Mouse (Mus musculus) right cerebral cortex, adult 2 months (tissue): ENCODE results near the gene Myh15.

Source experiments
- DNase-seq, 2 experiments: peaks; one replicate each; pipeline ENCODE4 v3.0.0; 2021 to 2022; ENCODE audit warnings: low spot score in 2 of 2

Gene Myh15

DNA sequence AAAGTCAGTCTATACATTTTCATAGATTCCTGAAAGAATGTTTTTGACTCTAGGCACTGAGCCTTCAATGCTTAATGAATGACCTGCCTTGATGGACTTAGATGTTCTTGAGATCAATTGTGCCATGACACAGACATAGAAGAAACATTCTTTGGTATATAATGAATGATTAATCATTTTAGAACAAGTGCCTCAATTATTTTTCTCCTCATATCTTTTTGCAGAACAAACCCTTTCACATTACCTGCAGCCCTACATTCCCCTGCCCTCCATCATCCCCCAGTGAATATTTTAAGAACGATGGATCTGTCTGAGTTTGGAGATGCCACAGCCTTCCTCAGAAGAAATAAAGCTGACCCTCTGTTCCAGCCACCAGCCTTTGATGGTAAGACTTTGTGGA lies at the start of gene Myh15:
TSS of gene Myh15 (plus strand) at position 301 of the 400 bp plus-strand sequence.
- no peak for DNase-seq

DNA sequence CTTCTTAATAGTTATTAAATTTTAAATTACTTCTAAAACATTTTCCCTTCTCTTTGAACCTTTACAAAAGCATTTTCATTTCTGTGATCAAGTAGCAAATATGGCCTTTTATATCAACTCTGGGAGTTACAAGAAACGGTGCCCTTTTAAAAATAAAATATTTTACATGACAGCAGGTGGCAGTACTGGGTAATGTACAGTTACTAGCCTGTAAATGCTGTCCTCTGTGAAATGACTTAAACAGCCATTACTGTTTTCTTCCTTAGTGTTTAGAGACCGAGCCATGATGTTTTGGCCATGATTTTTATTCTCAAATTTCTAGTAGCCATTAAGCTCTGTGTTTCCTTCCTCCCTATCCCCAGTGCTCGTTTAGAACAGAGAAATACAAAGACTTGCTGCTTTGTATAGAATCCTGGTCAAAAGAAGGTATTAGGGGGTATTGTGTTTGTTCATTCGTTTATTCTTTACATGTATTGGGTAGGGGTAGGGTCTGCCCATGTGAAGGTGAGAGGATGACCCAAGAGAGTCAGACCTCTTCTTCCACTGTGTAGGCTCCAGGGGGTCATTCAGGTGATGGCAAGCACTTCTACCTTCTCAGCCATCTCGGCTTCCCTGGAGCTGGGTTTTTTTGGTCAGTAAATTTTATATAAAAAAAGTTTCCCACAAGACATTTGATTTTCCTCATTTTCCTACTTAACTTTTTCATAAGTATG lies 40.5 kb upstream of the Myh15 start:
- no peak for DNase-seq

DNA sequence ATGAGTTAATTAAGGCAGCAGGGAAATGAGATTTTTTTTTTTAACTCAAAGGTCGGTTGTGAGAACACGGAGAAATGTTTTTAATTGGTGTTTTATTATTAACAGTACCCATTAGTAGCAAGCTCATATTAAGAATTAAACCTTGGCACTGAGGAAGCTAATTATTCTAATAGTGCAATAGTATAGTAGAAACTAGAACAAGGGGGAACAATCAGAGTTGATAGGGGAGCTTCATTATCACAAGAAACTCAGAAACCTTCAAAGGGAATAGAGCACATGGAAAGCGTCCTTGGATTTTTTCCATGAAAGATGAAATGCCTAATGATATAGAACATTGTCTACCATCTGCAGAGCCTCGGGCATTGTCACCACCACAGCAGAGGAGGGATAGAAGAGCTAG lies 21.4 kb upstream of the Myh15 start:
- DNase-seq = no peak

DNA sequence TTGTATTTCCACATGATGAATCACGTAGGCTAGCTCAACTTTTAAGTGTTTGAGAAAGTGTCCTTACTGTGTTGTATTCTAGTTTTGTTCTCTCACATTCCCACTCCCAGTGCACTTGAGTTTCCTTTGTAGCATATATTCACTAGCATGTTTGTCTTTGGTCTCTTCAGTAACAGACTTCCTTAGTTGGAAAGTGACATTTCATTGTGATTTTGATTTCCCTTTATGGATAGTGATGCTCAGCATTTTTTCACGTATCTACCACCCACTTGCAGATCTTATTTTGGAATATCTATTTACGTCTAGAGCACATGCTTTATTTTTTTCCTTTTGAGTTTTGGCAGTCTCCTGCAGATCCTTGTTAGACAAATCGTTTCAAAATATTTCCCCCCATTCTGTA lies 19.5 kb upstream of the Myh15 start:
- no peak for DNase-seq

DNA sequence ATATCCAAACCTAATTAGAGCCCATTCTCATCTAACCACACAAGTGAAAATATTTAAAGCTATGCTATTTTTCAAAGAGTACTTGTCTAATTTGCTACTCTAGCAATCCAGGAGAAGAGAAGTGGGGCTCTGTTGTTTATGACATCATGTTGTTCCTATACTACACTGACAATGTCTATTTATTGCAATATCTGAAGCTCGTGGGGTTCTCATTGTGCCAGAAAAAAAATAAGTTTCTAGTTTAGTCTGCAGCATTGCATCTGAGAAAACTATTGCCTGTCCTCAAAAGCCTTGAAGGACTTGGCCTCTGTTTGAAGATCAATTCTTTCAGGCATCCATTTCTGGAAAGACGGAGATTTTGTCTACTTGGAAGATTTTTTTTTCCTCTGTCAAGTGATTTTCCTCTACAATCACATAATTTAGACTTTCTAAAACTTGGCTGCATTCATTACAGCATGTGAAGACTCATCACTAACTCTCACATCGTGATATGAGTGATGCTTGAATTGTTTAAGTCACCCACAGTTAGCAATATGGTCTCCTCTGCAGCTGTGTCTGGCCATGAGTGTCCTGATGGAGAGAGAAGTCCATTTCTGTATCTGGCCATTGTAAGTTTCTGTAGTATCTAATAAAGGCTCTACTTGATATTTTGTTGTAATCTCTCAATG lies 16.6 kb upstream of the Myh15 start:
- no peak for DNase-seq

DNA sequence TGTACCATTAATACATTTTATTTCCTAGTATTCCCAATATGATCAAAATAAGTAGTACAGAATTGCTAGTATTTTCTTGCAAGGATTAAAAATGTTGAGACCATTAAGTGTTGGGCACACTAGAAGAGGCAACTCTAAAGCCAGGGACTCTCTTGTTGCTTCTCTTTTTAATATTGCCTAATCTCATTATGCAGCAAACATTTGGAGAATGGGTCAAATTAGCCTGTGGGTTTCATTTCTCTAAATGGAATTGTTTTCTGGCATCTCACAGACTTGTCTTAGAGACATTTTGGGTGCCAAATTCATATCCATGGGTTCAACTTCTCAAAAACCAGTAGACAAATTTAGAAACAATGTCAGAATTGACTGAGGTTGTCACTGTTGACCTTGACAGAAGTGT lies 8.1 kb upstream of the Myh15 start:
- DNase-seq = no peak

DNA sequence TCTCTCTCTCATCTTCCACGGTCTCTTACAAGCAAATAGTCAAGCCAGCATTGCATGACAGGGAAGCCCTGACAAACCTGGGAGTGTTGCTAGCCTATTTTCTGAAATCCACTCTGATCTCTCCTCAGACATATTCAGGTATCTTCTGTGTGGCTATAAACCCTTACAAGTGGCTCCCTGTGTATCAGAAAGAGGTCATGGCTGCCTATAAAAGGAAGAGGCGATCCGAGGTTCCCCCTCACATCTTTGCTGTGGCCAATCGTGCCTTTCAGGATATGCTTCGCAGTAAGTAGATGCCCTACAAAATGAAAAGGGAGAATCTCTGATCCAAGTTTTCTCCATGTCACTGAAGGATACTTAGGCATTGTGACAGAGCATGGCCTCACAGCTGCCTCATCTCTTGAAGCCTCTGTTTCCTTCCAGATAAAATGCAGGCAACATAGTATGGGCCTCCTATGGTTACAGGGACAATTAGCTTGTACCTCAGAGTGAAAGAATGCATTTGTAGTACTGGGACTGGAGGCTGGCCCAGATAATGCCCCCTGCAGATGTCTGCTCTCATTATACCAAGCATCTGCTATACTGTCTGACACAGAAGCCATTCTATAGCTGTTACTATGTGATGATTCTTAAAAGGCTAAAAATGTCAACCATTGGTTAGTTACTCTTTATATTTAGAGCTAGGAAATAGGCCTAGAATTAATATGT lies 12.1 kb downstream of the Myh15 start:
- no peak for DNase-seq

DNA sequence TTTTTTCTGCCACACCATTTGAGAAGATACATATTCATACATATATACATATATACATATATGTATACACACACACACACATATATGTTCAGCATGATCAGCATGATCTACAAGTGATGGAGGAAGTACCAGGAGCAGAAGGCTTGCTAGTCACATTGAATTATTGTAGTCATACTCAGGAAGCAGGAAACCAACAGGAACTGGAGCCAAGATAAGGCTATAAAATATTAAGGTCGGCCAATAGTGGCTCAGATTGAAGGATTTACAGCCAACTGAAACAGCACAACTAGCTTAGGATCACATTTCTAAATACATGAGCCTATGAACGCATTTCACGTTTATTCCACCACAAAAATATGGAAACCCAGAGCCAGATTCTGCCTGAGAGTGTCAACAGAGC lies 14.0 kb downstream of the Myh15 start:
- DNase-seq = no peak

DNA sequence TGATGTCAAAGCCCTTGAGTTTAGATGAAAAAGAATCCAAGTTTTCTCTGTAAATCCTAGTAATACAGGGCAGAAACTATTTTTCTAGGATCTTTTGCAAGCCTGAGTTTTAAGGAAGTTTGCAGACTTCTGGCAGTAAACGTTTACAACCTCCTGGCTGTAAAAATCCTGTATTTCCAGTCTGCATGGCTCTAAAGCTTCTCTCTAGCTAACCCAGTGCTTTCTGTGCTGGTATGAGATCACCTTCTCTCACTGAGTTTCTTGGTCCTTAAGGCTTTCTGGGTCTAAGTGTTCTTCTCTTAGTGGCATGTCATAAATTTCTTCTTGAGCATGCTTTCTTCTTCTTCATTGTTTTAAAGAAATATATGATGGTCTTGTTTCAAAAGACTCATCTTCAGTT lies 70.7 kb downstream of the Myh15 start:
- DNase-seq = no peak

DNA sequence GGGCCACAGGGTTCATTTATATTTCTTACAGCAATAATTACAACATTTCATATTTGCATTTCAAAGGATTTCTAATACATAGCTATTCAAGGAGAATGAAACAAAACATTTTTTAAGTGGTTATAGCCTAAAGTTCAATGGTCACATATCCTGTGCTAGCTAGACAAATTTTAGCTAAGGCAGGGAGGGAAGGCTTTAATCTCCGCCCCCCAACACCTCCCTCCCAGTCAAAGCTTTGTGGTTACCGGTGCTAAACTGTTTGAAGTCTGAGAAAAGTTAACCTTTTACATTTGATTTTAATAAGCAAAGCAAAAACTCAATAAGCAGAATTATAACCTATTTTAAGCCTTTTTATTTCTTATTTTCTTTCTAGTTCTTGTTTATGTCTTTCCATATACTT lies 98.9 kb downstream of the Myh15 start:
- no peak for DNase-seq

DNA sequence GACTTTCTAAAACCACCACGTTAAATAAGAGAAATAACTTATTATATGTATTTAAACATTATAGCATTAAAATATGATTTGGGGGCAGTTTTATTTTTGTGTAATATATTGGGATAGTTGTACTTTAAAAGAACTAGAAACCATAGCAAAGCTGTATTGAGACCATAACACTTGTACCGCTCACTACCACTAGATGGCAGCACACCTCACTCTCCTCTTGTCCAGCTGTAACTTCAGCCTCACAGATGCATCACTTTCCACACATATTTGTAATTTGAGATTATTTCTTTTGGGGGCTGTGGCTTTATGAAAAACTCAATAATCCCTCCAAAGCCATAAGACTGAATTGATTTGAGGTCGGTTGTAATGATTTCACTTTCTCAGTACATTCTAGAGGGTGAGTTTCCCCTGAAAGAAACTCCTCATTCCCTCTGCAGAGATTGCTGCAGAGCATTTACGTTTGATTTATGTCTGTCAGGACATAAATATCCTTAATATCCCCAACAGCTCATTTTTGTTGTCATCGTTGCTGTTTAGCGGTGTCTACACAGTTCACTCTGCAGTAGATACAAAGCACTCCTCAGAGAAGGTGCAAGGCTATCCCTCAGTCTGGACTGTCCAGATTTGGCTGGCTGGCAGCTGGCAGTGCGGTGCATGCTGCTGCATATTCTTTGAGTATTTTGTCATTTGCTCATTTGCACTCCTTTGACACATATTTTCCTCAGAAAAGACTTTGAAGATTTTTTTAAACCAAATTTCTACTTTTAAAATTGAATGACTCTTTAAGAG lies 107.3 kb downstream of the Myh15 start:
- peak; percentile 84 to 88 for DNase-seq

DNA sequence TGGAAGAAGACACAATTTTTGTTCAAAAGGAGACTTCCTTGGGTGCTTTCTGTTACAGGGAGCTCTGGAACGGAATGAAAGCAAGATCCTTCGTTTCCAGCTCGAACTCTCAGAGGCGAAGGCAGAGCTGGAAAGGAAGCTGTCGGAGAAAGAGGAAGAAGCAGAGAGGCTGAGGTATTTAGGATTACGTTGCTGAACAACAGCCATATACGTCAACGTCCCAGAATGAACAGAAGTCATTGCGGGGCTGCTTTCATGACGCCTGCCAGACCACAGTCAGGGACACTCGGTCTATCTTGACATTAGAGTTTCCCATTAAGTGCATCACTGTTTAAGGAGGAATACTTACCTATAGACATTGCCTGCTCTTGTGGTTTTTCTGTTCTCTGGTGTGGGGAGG lies 108.4 kb downstream of the Myh15 start:
- no peak for DNase-seq

DNA sequence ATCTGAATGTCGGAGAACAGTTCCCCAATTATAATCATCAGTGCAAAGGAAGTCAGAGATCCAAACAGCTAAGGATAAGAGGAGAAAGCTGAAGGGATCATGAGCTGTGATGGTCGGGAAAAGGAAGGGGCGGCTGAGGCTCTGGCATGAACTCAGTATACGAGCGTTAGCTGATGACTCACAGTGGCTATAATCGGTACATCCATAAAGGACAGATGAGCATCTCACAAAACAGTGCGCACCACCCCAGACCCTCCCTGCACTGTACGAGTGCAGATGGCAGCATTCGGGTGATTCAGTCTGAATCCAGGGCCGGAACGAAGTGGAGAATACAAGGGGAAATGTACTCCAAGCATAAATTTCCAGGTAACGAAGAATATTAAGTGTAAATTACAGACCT lies 110.0 kb downstream of the Myh15 start:
- peak; percentile 33 to 52 for DNase-seq

DNA sequence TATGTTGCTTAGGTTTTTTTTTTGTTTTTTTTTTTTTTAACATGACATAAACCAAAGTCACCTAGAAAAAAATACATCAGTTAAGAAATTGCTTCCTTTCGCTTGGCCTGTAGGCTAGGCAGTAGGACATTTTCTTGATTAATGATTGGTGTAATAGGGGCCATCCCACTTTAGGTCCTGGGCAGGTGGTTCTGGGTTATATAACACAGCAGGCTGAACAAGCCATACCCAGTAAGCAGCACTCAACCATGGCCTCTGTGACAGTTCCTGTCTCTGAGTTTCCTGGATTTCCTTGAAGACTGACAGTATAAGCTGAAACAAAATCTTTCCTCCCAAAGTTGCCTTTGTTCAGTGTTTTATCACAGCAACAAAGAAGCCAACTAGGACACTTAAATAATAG lies 117.8 kb downstream of the Myh15 start:
- no peak for DNase-seq

DNA sequence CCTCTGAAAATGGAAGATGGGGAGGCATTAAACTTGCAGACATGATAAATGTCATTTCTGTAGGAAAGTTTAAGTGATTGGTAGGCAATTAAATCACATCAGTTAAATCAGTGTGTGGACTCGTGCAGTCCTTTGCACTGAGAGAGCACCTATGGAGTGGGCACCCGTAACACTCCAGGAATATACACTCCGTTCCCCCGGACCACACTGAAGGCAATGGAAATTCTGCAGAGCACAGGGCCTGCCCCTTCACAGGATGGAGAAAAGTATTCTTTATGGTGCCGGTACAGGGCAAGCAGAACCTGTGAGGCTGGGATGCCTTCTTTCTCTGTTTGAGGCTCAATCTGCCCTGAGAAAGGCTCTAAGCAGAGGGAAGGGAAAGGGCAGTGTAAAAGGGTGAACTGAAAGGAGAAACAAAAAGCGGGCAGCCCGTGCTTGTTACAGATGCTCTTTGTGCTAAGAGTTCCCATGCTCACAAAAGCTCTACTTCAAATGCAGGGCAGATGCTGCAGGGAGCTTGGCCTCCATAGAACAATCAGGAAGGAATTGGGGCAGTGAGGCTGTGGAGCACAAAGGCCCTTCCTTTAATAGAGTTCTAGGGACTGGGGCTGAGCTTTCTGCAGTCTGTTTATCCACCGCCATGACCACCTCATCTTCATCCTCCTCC lies 118.6 kb downstream of the Myh15 start:
- no peak for DNase-seq

DNA sequence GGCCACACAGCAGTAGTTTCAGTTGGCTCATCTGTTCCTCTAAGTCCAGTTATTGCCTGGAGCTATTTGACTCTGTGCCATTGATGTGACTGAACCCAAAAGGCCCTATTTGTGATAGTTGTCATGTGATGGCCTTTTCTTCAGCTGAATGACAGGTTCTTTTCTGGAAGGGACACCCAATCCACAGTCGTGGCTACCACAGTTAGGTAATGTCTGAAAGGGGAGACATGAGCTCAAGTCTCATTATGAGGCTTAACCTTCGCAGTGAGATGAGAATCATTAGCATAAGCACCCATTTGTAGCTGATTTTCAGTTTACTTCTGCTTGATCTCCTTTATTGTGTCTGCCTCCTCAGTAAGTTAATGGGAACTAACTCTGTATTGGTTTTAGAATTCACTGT lies 136.2 kb downstream of the Myh15 start:
- no peak for DNase-seq

DNA sequence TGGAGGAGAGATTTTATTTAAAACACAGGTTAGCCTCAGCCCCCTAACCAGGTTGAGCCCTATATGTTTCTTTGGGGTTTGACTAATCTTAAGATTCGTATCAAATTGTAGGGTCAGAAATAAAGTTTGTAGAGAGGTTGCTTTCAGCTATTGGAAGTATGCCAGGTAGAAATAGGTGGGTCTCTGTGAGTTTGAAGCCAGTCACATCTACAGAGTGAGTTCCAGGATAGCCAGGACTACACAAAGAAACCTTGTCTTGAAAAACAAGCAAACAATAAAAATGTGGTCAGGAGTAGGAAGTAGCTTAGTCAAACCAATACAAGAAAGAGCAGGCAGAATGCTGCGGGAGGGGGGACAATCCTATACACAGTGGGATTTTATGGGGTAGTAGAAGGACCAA lies 136.7 kb downstream of the Myh15 start:
- no peak for DNase-seq

DNA sequence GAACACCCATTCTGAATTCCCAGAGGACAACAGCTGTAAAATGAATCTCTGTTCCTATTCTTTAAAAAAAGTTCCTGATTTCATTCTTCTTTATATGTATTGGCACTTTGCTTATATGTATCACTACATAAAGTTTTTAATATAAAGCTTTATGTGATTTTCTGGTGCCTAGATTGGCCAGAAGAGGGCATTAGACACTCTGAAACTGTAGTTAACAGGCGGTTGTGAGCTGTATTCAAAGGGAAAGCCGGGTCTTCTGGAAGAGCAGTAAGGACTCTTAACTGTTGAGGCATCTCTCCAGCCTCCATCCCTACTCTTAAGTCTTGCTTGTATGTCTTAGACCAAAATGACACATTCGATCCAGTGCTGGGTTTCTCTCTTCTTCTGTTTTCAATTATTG lies 139.0 kb downstream of the Myh15 start:
- no peak for DNase-seq

DNA sequence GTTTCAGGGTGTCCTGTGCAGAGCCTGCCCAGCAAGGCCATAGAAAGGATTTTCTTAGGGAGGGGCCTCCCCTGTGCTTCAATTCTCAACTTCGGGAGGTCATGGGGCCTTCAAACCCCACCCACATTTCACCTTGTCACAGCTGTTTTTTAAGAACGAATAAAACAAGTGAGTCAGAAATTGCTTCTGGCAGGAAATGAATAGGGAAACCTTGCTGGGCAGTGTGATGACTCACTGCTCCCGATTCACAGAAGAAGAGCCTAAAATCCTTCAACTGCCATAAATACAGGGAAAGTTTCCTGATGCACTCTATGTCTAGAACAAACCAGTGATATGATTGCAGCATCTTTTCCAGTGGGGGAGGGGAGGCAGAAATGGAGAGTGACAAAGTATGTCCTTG lies 140.7 kb downstream of the Myh15 start:
- peak; percentile 27 to 34 for DNase-seq

DNA sequence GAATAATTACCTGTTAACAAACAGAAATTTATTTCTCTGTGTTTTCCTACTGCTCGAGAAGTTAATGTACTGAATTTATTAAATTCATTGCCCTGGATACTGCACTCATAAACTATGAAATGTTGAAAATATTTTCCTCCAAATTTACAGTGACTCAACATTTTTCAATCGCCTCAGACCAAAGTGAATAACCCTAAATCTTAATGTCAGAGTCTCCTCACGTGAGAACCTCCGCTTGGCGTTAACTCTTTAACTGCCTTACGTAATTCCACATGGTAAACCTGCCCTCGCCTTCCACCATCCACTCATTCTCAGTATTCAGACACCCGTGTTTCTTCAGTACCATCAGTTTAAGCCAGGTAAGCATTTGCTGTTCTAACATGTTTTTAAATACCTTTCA lies 166.4 kb downstream of the Myh15 start:
- no peak for DNase-seq

DNA sequence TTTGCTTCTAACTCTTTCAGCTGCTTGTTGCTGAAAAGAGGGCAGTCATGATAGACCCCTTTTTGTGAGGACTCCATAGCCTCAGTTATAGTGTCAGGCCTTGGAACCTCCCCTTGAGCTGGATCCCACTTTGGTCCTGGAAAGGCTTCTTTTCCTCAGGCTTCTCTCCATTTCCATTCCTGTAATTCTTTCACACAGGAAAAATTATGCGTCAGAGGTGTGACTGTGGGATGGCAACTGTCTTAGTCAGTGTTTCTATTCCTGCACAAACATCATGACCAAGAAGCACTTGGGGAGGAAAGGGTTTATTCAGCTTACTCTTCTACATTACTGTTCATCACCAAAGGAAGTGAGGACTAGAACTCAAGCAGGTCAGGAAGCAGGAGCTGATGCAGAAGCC lies 186.2 kb downstream of the Myh15 start:
- DNase-seq = peak; percentile 5 to 12
